In the genomic region with DNA sequence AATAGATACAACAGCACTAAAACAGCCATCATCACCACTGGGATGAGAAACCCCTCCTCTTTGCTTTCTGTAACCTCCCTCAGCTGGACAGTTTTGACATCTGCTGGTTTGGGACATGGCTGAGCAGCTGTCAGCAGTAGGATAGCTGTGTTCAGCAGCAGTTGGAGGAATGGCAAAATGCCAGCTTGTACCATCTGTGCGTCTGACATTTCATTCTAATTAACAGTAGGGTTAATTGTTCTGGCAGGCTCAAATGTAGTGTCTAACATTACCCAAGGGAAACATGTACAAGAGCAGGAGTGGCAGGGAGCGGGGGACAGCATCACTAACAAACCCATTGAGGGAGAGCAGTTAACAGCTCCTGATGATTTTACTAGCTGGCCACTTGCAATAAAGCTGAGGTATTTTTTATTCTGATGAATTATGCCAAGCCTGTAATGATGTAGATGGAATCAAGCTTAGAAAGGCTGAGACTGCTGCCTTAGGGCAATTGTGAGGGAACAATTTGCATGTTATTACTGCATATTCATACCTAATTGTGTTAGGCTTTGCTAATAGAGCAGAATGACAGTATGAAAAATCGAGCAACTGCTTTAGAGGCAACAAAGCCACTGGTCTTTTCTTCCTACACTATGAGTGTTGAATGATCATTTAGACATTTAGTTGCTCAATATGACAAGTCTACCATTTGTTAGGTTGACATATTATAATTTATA, we compare ENCODE assay signal across 9 mouse cellular contexts. TPM values are rescaled to one million over a fixed set of nuclear protein-coding genes. Genes with fewer than 3 reads are reported as not detected.
DNase-seq lines count a peak whose midpoint lies in the region; ATAC-seq lines count a peak whose summit lies in the region.
"Had no signal": no experiment of that assay in that cellular context is flagged by ENCODE, and none has a peak within 500 bp of the region (broad histone marks: within the 10 kb centered on the region; RNA-seq: fewer than 3 reads in every experiment).

No protein-coding gene starts in this region.

- H3K4me1 ChIP-seq in forebrain, embryonic 16.5 days (replicated peaks; ENCODE audit: control insufficient read depth, insufficient read depth, low read length) = peaks cover 7% of the 10 kb centered on the region
- H3K4me1 ChIP-seq: stomach, embryonic 15.5 days had no signal

- no peak overlapping the region; the same call in 1 of the 2 replicates for H3K4me2 ChIP-seq in forebrain, embryonic 16.5 days (ENCODE audit: low read length)
- H3K4me2 ChIP-seq: stomach, embryonic 15.5 days had no signal

- DNase-seq in adrenal gland, adult 2 months = peak; percentile 1
- no peak for DNase-seq in adrenal gland, adult 8-10 months
- peak; percentile 84 for DNase-seq in Muller cell, postnatal 12 days (ENCODE audit: inconsistent ontology term)
- peak; percentile 8 for DNase-seq in left cerebral cortex, adult 11 months (ENCODE audit: low spot score)
- DNase-seq in retina, postnatal 7 days (ENCODE audit: low read depth, low spot score) = peak; percentile 75
- DNase-seq in urinary bladder, postnatal 14 days (ENCODE audit: low spot score) = no peak
- no peak for DNase-seq in urinary bladder, postnatal 25 days (ENCODE audit: low spot score)

- H3K36me3 ChIP-seq in forebrain, embryonic 16.5 days (ENCODE audit: control insufficient read depth, insufficient read depth) = no peaks in the 10 kb centered on the region
- H3K36me3 ChIP-seq: stomach, embryonic 15.5 days had no signal

- no peak overlapping the region for H3K4me3 ChIP-seq in forebrain, embryonic 16.5 days (replicated peaks; ENCODE audit: low read length)
- H3K4me3 ChIP-seq: stomach, embryonic 15.5 days had no signal

- no peak overlapping the region for H3K9ac ChIP-seq in forebrain, embryonic 16.5 days (replicated peaks; ENCODE audit: low read depth, low read length)
- H3K9ac ChIP-seq: stomach, embryonic 15.5 days had no signal

- peak overlapping the region; percentile 86 for H3K27ac ChIP-seq in forebrain, embryonic 16.5 days (ENCODE audit: low read length)
- H3K27ac ChIP-seq: stomach, embryonic 15.5 days had no signal

- ATAC-seq in forebrain, embryonic 16.5 days = peak; percentile 98

- H3K27me3 ChIP-seq in forebrain, embryonic 16.5 days (replicated peaks; ENCODE audit: control insufficient read depth, insufficient read depth, low read length) = no peaks in the 10 kb centered on the region
- H3K27me3 ChIP-seq: stomach, embryonic 15.5 days had no signal

- H3K9me3 ChIP-seq in forebrain, embryonic 16.5 days (ENCODE audit: control insufficient read depth, low read length) = no peaks in the 10 kb centered on the region
- H3K9me3 ChIP-seq: stomach, embryonic 15.5 days had no signal

- WGBS in forebrain, embryonic 16.5 days = 4% methylated on average over 3 of the region's 3 CpGs

RNA-seq across cellular contexts. Expression of gene Gm8797, which starts 4.3 kb away (rescaled TPM):
- total RNA-seq in adrenal gland, adult 2 months (2021) = 10 to 100 TPM in 1 of 2 experiments, 1 to 10 TPM in 1; 5.0 to 14.6 TPM
- 0.29 and 0.86 TPM in 2 replicates for polyA plus RNA-seq in adrenal gland, adult 2 months (2012; rRNA removed)
- 10 to 100 TPM in 3 of 4 experiments, 1 to 10 TPM in 1; 5.5 to 80.3 (median 34.7) TPM for total RNA-seq in adrenal gland, adult 8-10 months (2022)
- polyA plus RNA-seq in forebrain, embryonic 16.5 days (2015; fragmentation: Nextera tagmentation; extraction: Ambion mirVana) = 19.1 and 23.0 TPM in 2 replicates

Comparison
In these comparisons a context has a peak if more than half of its experiments do, and no peak if none do; other contexts are left out.
1. DNase-seq: peak in adrenal gland, adult 2 months (single experiment), Muller cell, postnatal 12 days (single experiment), left cerebral cortex, adult 11 months (single experiment) and retina, postnatal 7 days (single experiment); none in adrenal gland, adult 8-10 months (single experiment), urinary bladder, postnatal 14 days (single experiment) and urinary bladder, postnatal 25 days (single experiment).